Mouse (Mus musculus) stomach, adult 2 months (tissue): ENCODE results near the gene Loxl3. TPM values are rescaled to one million over a fixed set of nuclear protein-coding genes. Genes with fewer than 3 reads are reported as not detected.

Experiments used
- polyA plus RNA-seq: library from polyadenylated mRNA; depleted of rRNA; stranded (reverse); fragments of >200 nt; gene quantifications from 2 replicates; pipeline ENCODE4 v1.2.3, GENCODE M21; 2012; rRNA removed

Loxl3 gene
- polyA plus RNA-seq: 2.0 and 2.8 TPM in 2 replicates

DNA sequence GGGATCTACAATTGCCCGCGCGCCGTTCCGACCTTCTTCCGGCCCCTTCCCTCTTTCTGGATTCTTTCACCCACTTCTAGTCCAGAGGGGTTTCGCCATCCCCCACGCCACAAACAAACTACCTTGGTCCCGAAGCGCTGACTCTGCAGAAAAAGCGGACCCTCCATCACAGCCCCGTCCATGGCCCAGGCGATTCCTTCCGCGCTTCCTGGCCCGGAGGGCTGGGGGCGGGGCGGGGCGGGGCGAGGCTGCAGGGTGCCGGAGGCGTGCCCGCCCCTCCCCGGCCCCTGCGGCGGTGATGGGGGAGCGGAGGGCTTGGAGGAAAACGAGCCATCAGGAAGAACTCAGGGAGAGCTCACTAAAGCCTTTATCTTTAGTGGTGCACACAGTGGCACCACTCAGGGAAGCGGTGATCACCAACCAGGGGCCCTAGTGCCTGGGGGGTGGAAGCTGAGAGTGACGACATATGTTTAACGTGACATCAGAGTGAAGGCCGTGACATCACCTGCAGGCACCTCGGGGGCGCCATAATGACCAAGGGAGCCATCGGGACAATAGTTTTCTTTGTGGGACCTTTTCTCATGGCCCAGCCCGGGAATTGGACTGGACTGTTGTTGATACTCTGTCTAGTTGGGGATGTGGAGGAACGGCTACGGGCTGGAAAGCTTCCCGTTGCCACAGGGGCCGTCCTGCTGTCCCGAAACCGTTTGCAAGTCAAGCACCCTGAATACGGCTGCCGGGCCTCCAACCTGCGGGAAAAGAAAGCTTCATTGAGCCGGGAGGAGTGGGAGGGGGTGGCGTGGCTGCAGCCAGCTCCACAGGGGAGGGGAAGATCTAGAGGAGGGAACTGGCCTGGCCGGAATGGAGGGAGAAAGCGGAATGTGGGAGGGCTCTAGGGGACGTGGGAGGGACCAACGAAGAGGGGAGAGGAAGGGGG is at the start of gene Loxl3, which contains the start of gene Dok1:
Gene Loxl3 (plus strand): TSS at position 925 of the 937 bp plus-strand sequence.
Gene Dok1 (minus strand): TSS at position 223 of the 937 bp plus-strand sequence.

DNA sequence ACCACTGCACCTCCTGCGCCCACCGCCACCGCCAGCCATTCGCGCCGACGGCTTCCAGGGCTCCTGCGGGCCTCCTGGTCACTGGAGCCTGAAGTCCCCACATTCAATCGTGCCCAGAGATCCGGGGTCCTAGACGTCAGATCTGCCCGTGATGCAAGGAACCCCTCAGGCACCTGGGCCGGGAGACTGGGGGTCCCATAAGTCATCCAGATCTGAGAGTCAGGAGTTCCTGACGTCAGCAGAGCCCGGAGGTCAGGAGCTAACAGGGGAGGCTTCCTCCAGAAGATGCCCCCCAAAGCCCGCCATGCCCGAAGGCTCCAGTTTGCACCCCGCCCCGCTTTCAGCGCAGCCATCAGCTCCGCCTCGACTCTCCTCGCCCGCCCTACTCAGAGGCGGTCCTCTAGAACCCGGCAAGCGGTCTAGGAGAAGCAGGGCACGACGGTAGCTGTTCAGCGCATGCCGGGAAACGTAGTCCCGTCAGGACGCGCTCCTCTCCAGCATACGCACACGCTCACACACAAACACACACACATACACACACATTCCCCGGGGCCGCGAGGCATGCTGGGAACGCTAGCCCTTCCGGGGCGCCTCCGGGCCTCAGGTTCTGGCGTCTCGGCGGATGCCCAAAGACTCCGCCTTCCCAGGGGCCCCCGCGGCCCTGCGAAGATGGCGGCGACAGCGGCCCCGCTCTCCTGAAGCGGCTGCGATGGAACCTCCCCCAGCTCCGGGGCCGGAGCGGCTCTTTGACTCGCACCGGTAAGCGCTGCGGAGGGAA is 20.3 kb downstream of the Loxl3 start, which contains the start of gene Aup1:
Gene Aup1 (plus strand): TSS at position 448 of the 778 bp plus-strand sequence.

DNA sequence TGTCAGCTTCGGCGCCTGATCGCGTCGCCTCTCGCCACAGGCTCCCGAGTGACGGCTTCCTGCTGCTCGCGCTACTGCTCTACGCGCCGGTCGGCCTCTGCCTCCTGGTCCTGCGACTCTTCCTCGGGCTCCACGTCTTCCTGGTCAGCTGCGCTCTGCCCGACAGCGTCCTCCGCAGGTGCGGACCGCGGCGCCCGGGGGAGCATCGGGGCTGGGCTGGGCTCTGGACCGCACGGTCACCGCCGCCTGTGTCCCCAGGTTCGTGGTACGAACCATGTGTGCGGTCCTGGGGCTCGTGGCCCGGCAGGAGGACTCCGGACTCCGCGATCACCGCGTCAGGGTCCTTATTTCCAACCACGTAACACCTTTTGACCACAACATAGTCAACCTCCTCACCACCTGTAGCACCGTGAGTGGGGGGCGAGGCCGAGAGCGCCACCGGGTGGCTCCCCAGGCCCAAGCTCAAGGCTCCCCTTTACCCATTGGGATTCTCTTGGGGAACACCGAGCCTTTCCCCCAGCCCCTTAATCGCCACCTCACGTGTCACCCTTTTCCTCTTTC is 21.0 kb downstream of the Loxl3 start, which contains the start of gene Htra2:
Gene Htra2 (minus strand): TSS at position 403 of the 561 bp plus-strand sequence.

DNA sequence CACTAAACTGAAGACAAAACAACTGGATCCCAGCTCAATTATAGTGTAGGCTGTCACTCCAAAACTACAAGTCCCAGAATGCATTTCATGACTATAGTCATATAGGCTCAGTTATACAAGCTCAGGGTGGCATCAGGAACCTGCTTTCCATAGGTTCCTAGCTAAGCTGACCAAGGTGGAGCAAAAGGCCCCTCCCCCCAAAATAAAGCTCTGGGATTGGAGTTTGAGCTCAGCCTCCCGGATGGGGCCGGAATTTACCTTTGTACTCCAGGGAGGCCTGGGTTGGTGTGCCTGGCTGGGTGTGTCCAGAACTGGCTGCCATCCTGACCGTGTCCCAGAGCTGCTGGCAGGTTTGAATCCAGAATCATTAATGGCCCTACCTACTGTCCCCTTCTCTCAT is 23.8 kb downstream of the Loxl3 start, which contains the start of gene Dqx1:
Gene Dqx1 (plus strand): TSS at position 55 of the 400 bp plus-strand sequence.

DNA sequence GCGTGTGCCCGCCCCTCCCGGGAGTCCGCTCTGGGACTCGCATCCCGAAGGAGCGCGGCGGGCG is 36.1 kb downstream of the Loxl3 start, which contains the start of gene Tlx2:
Gene Tlx2 (minus strand): TSS at position 47 of the 64 bp plus-strand sequence.

DNA sequence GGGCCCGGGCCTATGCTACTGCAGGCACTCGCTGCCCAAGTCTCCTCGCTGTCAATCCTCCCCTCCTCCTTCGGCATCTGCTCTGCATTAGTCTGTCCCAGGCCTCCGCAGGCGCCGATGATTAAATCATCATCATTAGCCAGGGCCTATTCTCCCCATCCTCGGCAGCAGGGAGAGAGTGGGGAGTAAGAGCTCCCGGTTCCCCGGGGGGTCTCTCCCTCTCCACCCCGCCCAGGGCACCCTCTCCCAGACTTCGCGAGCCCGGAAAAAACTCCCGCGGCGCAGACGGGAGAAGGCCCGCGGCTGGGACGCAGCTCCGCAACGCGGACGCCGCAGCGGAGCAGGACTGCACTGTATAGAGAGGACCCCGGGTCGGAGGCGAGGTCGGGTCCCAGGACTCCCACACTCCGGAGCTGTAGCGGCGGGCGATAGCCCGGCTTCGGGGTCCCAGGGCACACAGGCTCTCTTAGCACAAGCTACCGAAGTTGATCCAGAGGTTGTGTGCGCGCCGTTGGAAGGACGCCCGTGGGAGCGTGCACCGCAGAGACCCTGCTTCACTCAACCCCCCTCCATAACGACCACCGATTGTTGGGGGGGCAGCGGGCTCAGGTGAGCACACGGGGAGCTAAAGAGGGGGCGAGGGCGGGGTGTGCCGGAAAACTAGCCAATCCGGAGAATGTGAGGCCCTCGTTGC is 43.8 kb downstream of the Loxl3 start, which contains the start of gene Pcgf1:
Gene Pcgf1 (plus strand): TSS at position 240 of the 694 bp plus-strand sequence.

DNA sequence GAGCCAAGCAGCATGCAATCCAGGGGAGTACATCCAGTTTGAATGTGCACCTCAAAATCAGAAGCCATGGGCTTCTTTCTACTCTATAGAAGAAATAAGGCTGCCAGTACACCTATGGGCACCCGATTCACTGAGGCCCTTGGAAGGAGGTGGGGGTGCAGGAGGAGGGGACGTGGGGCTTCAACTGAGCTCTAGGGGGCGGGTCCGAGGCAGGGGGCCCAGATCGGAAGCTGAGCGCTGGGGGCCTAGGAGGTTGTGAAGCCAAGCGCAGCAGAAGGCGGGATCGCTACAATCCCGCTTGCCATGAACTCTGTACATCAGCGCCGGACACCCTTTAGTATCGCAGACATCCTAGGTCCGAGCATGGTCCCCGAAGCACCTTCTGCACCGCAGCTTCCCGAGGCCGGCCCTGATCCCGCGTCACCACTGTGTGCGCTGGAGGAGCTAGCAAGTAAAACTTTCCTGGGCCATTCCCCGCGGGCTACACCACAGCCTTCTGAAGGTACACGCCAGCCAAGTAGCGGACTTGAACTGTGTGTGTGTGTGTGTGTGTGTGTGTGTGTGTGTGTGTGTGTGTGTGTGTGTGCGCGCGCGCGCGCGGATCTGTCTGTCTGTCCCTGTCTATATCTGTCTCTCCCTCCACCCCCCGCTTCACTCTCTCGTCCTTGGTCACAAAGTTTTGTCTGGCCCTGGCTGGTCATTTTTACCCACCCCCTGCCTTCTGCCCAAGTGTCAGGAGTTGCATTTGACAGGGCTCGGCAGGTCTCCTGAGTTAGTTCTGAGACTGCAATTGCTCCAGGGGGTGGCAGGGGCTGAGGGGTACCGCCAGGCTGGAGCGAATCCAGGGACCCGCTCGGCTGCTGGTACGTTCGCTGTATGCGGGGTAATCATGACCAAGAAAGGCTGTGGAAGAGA is 52.4 kb downstream of the Loxl3 start, which contains the start of gene Lbx2:
Gene Lbx2 (plus strand): TSS at position 247 of the 915 bp plus-strand sequence.

DNA sequence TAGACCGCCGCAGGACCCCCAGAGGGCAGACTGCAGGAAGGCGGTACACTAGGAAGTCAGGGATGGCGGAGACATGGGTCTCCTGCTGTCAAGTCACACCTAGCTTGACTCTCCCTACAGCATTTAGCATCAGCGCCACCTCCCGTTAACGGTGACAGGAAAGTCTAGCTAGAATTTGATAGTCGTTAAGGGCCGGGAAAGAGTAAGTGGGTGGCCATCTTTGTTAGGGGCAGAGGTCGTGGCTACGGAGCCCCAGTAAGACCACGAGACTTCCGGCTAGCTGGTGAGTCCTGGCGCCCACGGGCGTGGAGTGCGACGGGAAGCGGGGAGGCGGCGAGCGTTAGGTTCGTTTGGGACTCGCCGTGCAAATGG is 67.3 kb downstream of the Loxl3 start, which contains the start of the genes Ccdc142 and Gm42688:
Gene Ccdc142 (plus strand): TSS at position 286 of the 372 bp plus-strand sequence.
Gene Gm42688 (plus strand): TSS at position 302 of the 372 bp plus-strand sequence.

Other genes with a start within 250 kb of the Loxl3 start
- 0.32 and 0.38 TPM in 2 replicates for gene Sema4f, start 94.4 kb upstream of the Loxl3 start, polyA plus RNA-seq
- gene M1ap, start 87.3 kb upstream of the Loxl3 start, polyA plus RNA-seq: 0.03 and 0.12 TPM in 2 replicates
- 4.3 and 6.4 TPM in 2 replicates for gene Dok1, start 702 bp upstream of the Loxl3 start, polyA plus RNA-seq
- 333 and 519 TPM in 2 replicates for gene Aup1, start 20.3 kb downstream of the Loxl3 start, polyA plus RNA-seq
- gene Htra2, start 21.1 kb downstream of the Loxl3 start, polyA plus RNA-seq: 19.2 and 22.7 TPM in 2 replicates
- 3.3 and 4.4 TPM in 2 replicates for gene Dqx1, start 23.7 kb downstream of the Loxl3 start, polyA plus RNA-seq
- 1.2 and 3.8 TPM in 2 replicates for gene Tlx2, start 36.1 kb downstream of the Loxl3 start, polyA plus RNA-seq
- gene Pcgf1, start 43.7 kb downstream of the Loxl3 start, polyA plus RNA-seq: 3.2 and 3.8 TPM in 2 replicates
- gene Lbx2, start 52.2 kb downstream of the Loxl3 start, polyA plus RNA-seq: 0.76 and 0.81 TPM in 2 replicates
- 3.4 and 4.7 TPM in 2 replicates for gene Ccdc142, start 67.4 kb downstream of the Loxl3 start, polyA plus RNA-seq
- gene Gm42688, start 67.4 kb downstream of the Loxl3 start, polyA plus RNA-seq: 0.93 and 1.6 TPM in 2 replicates
- 25.7 and 38.3 TPM in 2 replicates for gene Mrpl53, start 74.9 kb downstream of the Loxl3 start, polyA plus RNA-seq
- gene Mogs, start 81.3 kb downstream of the Loxl3 start, polyA plus RNA-seq: 31.9 and 39.2 TPM in 2 replicates
- 137 and 148 TPM in 2 replicates for gene Wbp1, start 87.4 kb downstream of the Loxl3 start, polyA plus RNA-seq
- 29.6 and 60.8 TPM in 2 replicates for gene Ino80b, start 91.3 kb downstream of the Loxl3 start, polyA plus RNA-seq
- 36.3 and 47.6 TPM in 2 replicates for gene Rtkn, start 101.3 kb downstream of the Loxl3 start, polyA plus RNA-seq
- gene Wdr54, start 122.2 kb downstream of the Loxl3 start, polyA plus RNA-seq: 1.8 and 1.9 TPM in 2 replicates
- 0.15 and 0.48 TPM in 2 replicates for gene 1700003E16Rik, start 122.2 kb downstream of the Loxl3 start, polyA plus RNA-seq
- 76.7 and 83.1 TPM in 2 replicates for gene Dctn1, start 131.7 kb downstream of the Loxl3 start, polyA plus RNA-seq
- gene Slc4a5, start 185.7 kb downstream of the Loxl3 start, polyA plus RNA-seq: 0.05 and 0.16 TPM in 2 replicates